Mouse (Mus musculus): ENCODE results near the gene Tas2r137. TPM values are rescaled to one million over a fixed set of nuclear protein-coding genes. Genes with fewer than 3 reads are reported as not detected.

The Tas2r137 gene
- polyA plus RNA-seq (2015; fragmentation: Nextera tagmentation; extraction: Ambion mirVana) = not detected in 2 replicates

- H3K4me3 ChIP-seq (replicated peaks) = no peak within 1 kb of the TSS
- H3K27me3 ChIP-seq (replicated peaks) = no peaks in the 10 kb centered on the region
- ATAC-seq (ENCODE audit: low FRiP score) = no peak
- H3K27ac ChIP-seq (replicated peaks) = no peak within 1 kb of the TSS
- H3K9me3 ChIP-seq (replicated peaks) = no peaks in the 10 kb centered on the region
- H3K4me1 ChIP-seq = no peaks in the 10 kb centered on the region
- H3K4me2 ChIP-seq = no peak within 1 kb of the TSS
- no peak within 1 kb of the TSS for H3K9ac ChIP-seq (replicated peaks)
- no peaks in the 10 kb centered on the region for H3K36me3 ChIP-seq
Observed at GRCm38 (mm10) chr6:40490933-40491332, at the start of gene Tas2r137. Gene Tas2r137, plus strand, starts transcription at chr6:40491233.

DNA sequence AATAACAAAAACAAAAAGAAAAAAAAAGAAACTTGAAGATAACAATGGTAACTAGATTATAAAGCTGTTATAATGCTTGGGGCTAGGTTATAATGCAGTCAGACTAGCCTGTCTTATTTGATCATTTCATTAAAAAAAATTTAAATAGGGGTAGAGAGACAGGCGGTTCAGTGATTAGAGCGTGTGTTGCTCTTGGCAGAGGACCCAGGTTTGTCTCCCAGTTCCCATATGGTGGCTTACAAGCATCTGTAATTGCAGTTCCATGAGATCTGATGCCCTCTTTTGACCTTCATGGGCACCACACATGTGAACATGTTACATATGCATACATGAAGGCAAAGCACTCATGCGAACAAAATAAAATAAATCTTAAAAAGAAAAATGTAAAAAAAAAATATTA lies 49.8 kb upstream of the Tas2r137 start:
- Histone ChIP-seq H3K9me3 (replicated peaks) (no peaks in the 10 kb centered on the region), H3K36me3 (no peaks in the 10 kb centered on the region), H3K27ac (replicated peaks) (no peak overlapping the region), H3K4me2 (no peak overlapping the region), H3K9ac (replicated peaks) (no peak overlapping the region), H3K4me3 (replicated peaks) (no peak overlapping the region), H3K4me1 (peaks cover 6% of the 10 kb centered on the region), H3K27me3 (replicated peaks) (no peaks in the 10 kb centered on the region)
- ATAC-seq (ENCODE audit: low FRiP score) = no peak
- WGBS = 56% methylated on average over 3 of the region's 3 CpGs

DNA sequence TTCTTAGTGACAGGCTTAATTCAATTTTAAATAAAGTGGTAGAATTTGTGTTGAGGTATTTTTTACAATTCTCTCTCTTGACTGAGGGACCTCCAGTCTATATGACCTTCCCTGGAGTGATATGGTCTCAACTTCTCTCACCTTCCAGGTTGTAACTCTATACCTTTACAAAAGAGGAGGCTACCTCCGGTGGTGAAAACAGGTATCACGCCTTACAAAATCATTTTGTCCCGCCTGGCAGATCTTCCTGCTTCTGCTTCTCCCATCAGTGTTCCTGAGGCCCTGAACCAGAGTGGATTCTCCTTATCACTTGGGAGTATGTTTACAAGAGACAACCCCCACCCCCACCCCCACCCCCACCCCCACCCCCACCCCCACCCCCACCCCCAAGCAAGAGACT lies 49.3 kb upstream of the Tas2r137 start:
- Histone ChIP-seq H3K9me3 (replicated peaks) (no peaks in the 10 kb centered on the region), H3K36me3 (no peaks in the 10 kb centered on the region)

DNA sequence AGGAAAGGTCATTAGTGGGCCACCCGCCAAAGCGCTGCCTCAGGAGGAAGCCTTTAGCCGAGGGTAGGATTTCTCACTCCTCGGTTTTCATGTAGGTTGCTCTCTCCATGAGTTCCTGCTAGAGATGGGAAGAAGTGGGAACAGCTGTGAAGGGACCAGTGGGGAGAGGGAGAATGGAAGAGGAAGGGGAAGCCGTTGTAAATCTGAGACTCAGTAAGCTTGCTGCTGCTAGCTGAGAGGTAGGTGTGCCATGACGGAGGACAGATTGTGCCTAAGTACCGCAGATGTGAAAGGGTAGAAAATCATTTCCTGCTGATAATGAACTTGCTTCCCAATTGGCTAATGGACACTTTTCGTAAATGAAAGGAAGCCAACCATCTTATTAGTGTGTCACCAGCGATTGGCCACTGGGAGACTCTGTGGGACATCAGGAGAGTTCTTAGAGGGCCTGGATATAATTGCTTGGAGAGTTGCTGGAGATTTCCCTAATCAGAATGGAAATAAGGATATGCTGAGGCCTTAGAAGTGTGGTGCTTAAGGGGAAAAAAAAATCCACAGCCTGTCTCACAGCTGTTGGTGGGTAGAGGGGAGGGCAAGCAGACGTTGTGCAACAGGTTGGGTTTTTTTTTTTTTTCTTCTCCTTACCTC lies 47.6 kb upstream of the Tas2r137 start:
- Histone ChIP-seq H3K4me3 (replicated peaks) (no peak overlapping the region), H3K27ac (replicated peaks) (no peak overlapping the region), H3K4me1 (0 out of 2 replicates have a peak, but pooled peaks cover 3% of the 10 kb centered on the region), H3K36me3 (no peaks in the 10 kb centered on the region), H3K9ac (replicated peaks) (no peak overlapping the region), H3K9me3 (replicated peaks) (no peaks in the 10 kb centered on the region), H3K4me2 (no peak overlapping the region), H3K27me3 (replicated peaks) (no peaks in the 10 kb centered on the region)
- ATAC-seq (ENCODE audit: low FRiP score) = no peak
- 33% methylated on average over 10 of the region's 10 CpGs for WGBS

More for the DNA sequence above, 49.3 kb upstream of the Tas2r137 start:
- H3K9ac ChIP-seq (replicated peaks) = no peak overlapping the region
- H3K4me2 ChIP-seq = no peak overlapping the region
- no peak overlapping the region for H3K27ac ChIP-seq (replicated peaks)
- 0 out of 2 replicates have a peak, but pooled peaks cover 3% of the 10 kb centered on the region for H3K4me1 ChIP-seq
- no peaks in the 10 kb centered on the region for H3K27me3 ChIP-seq (replicated peaks)
- H3K4me3 ChIP-seq (replicated peaks) = no peak overlapping the region
- WGBS = 49% methylated on average over 3 of the region's 3 CpGs
- no peak for ATAC-seq (ENCODE audit: low FRiP score)

DNA sequence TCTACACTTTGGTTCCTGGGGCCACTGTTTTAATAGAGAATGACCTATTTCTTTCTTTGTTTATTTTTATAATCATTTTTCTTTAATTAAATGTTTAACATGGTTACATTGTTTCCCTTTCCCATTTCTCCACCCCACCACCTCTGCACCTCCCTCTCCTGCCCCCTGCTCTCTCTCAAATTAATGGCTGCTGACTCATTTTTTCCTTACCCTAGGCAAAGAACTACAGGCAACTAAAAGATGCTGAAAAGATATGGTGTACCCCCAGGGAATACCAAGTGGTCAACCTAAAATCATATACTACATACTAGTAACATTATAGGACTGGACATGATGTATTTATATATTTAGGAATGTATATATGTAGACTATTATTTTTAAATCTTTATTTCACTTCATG lies 42.4 kb upstream of the Tas2r137 start:
- no peaks in the 10 kb centered on the region for H3K27me3 ChIP-seq (replicated peaks)
- H3K9me3 ChIP-seq (replicated peaks) = no peaks in the 10 kb centered on the region
- no peak overlapping the region for H3K4me2 ChIP-seq
- H3K4me3 ChIP-seq (replicated peaks) = no peak overlapping the region
- ATAC-seq (ENCODE audit: low FRiP score) = no peak
- no peak overlapping the region for H3K9ac ChIP-seq (replicated peaks)
- H3K27ac ChIP-seq (replicated peaks) = no peak overlapping the region
- H3K36me3 ChIP-seq = no peaks in the 10 kb centered on the region
- 0 out of 2 replicates have a peak, but pooled peaks cover 2% of the 10 kb centered on the region for H3K4me1 ChIP-seq

DNA sequence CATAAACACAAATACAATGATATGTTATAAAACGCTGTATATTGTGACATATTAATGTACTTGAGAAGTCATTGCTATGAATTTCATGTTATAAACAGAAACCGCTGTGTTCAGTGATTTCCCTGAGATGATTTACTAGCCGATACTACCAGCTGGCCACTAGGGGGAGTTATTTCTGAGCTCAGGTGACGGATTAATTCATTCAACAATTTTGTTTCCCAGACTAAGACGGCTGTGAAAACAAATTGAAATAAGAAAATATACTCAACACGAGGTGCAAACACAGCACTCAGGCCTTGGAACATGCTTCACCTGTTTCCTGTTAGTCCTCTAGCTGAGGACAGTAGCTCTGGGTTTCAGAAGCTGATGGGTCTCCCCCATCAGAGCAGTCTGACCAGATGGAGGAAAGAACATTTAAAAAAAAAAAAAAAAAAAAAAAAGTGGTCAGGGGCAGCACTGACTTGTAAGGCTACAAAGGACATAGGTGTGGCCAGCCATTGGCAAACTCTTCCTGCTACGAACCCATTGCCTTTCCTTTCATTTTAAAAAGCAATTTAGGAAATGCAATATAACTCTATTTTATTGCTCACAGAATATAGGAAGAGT lies 36.5 kb upstream of the Tas2r137 start:
- WGBS = 24% methylated on average over 7 of the region's 7 CpGs
- no peaks in the 10 kb centered on the region for H3K9me3 ChIP-seq (replicated peaks)

GRCm38 (mm10) chr6:40465710-40466109 lies 25.3 kb upstream of the Tas2r137 start:
- WGBS = 59% methylated on average over 6 of the region's 6 CpGs
- peaks cover 4% of the 10 kb centered on the region for H3K27me3 ChIP-seq (replicated peaks)
- no peak overlapping the region for H3K27ac ChIP-seq (replicated peaks)
- H3K4me2 ChIP-seq = no peak overlapping the region
- H3K4me1 ChIP-seq = no peaks in the 10 kb centered on the region
- H3K9me3 ChIP-seq (replicated peaks) = no peaks in the 10 kb centered on the region
- no peak overlapping the region for H3K4me3 ChIP-seq (replicated peaks)
- H3K9ac ChIP-seq (replicated peaks) = no peak overlapping the region
- ATAC-seq (ENCODE audit: low FRiP score) = no peak
- no peaks in the 10 kb centered on the region for H3K36me3 ChIP-seq

More for the DNA sequence above, 36.5 kb upstream of the Tas2r137 start:
- ATAC-seq (ENCODE audit: low FRiP score) = no peak
- Histone ChIP-seq H3K4me3 (replicated peaks) (no peak overlapping the region), H3K36me3 (no peaks in the 10 kb centered on the region), H3K4me1 (no peaks in the 10 kb centered on the region), H3K27ac (replicated peaks) (no peak overlapping the region), H3K27me3 (replicated peaks) (no peaks in the 10 kb centered on the region), H3K4me2 (no peak overlapping the region), H3K9ac (replicated peaks) (no peak overlapping the region)

- peak within 1 kb of the TSS; percentile 82 for H3K4me3 ChIP-seq (replicated peaks)
- peaks cover 26% of the 10 kb centered on the region for H3K36me3 ChIP-seq
- under 1% methylated on average over 54 of the region's 54 CpGs for WGBS
- H3K4me1 ChIP-seq = peaks cover 16% of the 10 kb centered on the region
- no peaks in the 10 kb centered on the region for H3K9me3 ChIP-seq (replicated peaks)
- H3K9ac ChIP-seq (replicated peaks) = peak within 1 kb of the TSS; percentile 86
- peak; percentile 97 for ATAC-seq (ENCODE audit: low FRiP score)
- H3K27ac ChIP-seq (replicated peaks) = peak within 1 kb of the TSS; percentile 93
- peak within 1 kb of the TSS; percentile 81 for H3K4me2 ChIP-seq
- H3K27me3 ChIP-seq (replicated peaks) = peaks cover 4% of the 10 kb centered on the region
Observed at GRCm38 (mm10) chr6:40470916-40471719, 19.9 kb upstream of the Tas2r137 start, which contains the start of gene Ssbp1. Gene Ssbp1, plus strand, starts transcription at chr6:40471352.

DNA sequence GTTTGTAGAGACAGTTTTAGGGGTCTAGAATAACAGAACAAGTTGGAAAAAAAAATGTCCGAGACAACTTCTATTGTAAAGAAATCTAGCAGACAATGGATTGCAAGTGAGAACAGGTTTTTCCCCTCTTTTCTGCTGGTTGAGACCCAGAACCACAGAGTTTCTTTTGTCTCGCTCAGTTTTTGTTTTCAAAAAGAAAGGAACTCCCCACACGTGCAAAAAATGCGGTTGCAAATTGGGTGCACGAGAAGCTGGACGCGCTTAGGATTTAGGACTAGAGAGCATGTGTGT lies 19.4 kb upstream of the Tas2r137 start:
- peak overlapping the region; percentile 82 for H3K4me3 ChIP-seq (replicated peaks)
- H3K9ac ChIP-seq (replicated peaks) = peak overlapping the region; percentile 86
- WGBS = under 1% methylated on average over 7 of the region's 7 CpGs
- H3K4me1 ChIP-seq = peaks cover 16% of the 10 kb centered on the region
- H3K27me3 ChIP-seq (replicated peaks) = peaks cover 4% of the 10 kb centered on the region
- no peaks in the 10 kb centered on the region for H3K9me3 ChIP-seq (replicated peaks)
- H3K27ac ChIP-seq (replicated peaks) = peak overlapping the region; percentile 93
- H3K36me3 ChIP-seq = peaks cover 30% of the 10 kb centered on the region
- peak; percentile 9; the same call in 1 of the 2 replicates for ATAC-seq (ENCODE audit: low FRiP score)
- peak overlapping the region; percentile 81 for H3K4me2 ChIP-seq

- Histone ChIP-seq H3K4me2 (no peak overlapping the region), H3K4me1 (peaks cover 16% of the 10 kb centered on the region), H3K4me3 (replicated peaks) (no peak overlapping the region), H3K9me3 (replicated peaks) (no peaks in the 10 kb centered on the region), H3K9ac (replicated peaks) (no peak overlapping the region), H3K27me3 (replicated peaks) (no peaks in the 10 kb centered on the region), H3K27ac (replicated peaks) (no peak overlapping the region), H3K36me3 (peaks cover 50% of the 10 kb centered on the region)
- WGBS = 98% methylated on average over 4 of the region's 4 CpGs
- ATAC-seq (ENCODE audit: low FRiP score) = no peak
Observed at GRCm38 (mm10) chr6:40476132-40476531, 14.9 kb upstream of the Tas2r137 start.

- peaks cover 62% of the 10 kb centered on the region for H3K36me3 ChIP-seq
- H3K27ac ChIP-seq (replicated peaks) = no peak overlapping the region
- H3K4me1 ChIP-seq = no peaks in the 10 kb centered on the region
- H3K9me3 ChIP-seq (replicated peaks) = no peaks in the 10 kb centered on the region
- no peaks in the 10 kb centered on the region for H3K27me3 ChIP-seq (replicated peaks)
- no peak overlapping the region for H3K4me2 ChIP-seq
- 80% methylated on average over 1 of the region's 1 CpGs for WGBS
- ATAC-seq (ENCODE audit: low FRiP score) = no peak
- H3K9ac ChIP-seq (replicated peaks) = no peak overlapping the region
- no peak overlapping the region for H3K4me3 ChIP-seq (replicated peaks)
Observed at GRCm38 (mm10) chr6:40479705-40480104, 11.3 kb upstream of the Tas2r137 start.

- no peak for ATAC-seq (ENCODE audit: low FRiP score)
- H3K9ac ChIP-seq (replicated peaks) = no peak overlapping the region
- WGBS = 91% methylated on average over 5 of the region's 5 CpGs
- no peak overlapping the region for H3K27ac ChIP-seq (replicated peaks)
- H3K9me3 ChIP-seq (replicated peaks) = no peaks in the 10 kb centered on the region
- peaks cover 46% of the 10 kb centered on the region for H3K36me3 ChIP-seq
- H3K4me3 ChIP-seq (replicated peaks) = no peak overlapping the region
- no peaks in the 10 kb centered on the region for H3K27me3 ChIP-seq (replicated peaks)
- H3K4me1 ChIP-seq = no peaks in the 10 kb centered on the region
- H3K4me2 ChIP-seq = no peak overlapping the region
Observed at GRCm38 (mm10) chr6:40482318-40482717, 8.7 kb upstream of the Tas2r137 start.
